ENCODE assay signal across 23 mouse cellular contexts in the genomic region with DNA sequence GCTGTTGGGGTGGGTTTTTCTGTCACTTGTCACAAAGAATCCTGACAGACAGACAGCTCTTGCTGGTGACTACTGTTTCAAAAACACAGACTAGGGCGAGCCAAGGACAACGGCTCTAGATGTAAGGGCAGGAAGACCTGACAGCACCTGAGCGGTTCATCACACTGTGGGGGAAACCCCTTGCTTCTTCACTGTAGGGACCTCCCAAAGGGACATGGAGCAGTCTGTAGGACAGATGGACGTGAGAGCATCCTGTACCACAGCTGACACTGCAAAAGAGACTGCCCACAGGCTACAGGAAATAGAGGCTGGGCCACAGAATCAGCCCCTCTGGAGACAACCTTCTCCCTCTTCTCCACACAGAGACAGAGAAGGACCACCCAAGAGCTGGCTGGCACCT. TPM values are rescaled to one million over a fixed set of nuclear protein-coding genes. Genes with fewer than 3 reads are reported as not detected.
DNase-seq lines count a peak whose midpoint lies in the region; ATAC-seq lines count a peak whose summit lies in the region.
"Had no signal": no experiment of that assay in that cellular context is flagged by ENCODE, and none has a peak within 500 bp of the region (broad histone marks: within the 10 kb centered on the region; RNA-seq: fewer than 3 reads in every experiment).

No protein-coding gene starts in this region.

- H3K36me3 ChIP-seq in hindbrain, embryonic 10.5 days = peaks cover 31% of the 10 kb centered on the region
- no peaks in the 10 kb centered on the region for H3K36me3 ChIP-seq in hindbrain, embryonic 11.5 days (ENCODE audit: control insufficient read depth, insufficient read depth, low read length)
- H3K36me3 ChIP-seq in hindbrain, embryonic 13.5 days = no peaks in the 10 kb centered on the region
- peaks cover 11% of the 10 kb centered on the region; the same call in 1 of the 2 replicates for H3K36me3 ChIP-seq in limb, embryonic 12.5 days
- H3K36me3 ChIP-seq: lung, embryonic 15.5 days had no signal

- H3K4me1 ChIP-seq in hindbrain, embryonic 10.5 days (replicated peaks) = peaks cover 45% of the 10 kb centered on the region
- peaks cover 15% of the 10 kb centered on the region for H3K4me1 ChIP-seq in hindbrain, embryonic 11.5 days (replicated peaks; ENCODE audit: control insufficient read depth, insufficient read depth, low read length)
- H3K4me1 ChIP-seq in hindbrain, embryonic 13.5 days (replicated peaks) = peaks cover 34% of the 10 kb centered on the region
- H3K4me1 ChIP-seq in limb, embryonic 12.5 days (replicated peaks) = peaks cover 23% of the 10 kb centered on the region
- H3K4me1 ChIP-seq: intestine, embryonic 15.5 days; lung, embryonic 15.5 days had no signal

- H3K9me3 ChIP-seq in hindbrain, embryonic 10.5 days = peaks cover 10% of the 10 kb centered on the region; the same call in 1 of the 2 replicates
- no peaks in the 10 kb centered on the region for H3K9me3 ChIP-seq in hindbrain, embryonic 11.5 days (ENCODE audit: control insufficient read depth, low read length)
- H3K9me3 ChIP-seq in hindbrain, embryonic 13.5 days = no peaks in the 10 kb centered on the region
- H3K9me3 ChIP-seq in limb, embryonic 12.5 days = peaks cover 7% of the 10 kb centered on the region; the same call in 1 of the 2 replicates
- H3K9me3 ChIP-seq: intestine, embryonic 15.5 days; lung, embryonic 15.5 days had no signal

- WGBS in hindbrain, embryonic 10.5 days = 80% methylated on average over 4 of the region's 4 CpGs
- WGBS in hindbrain, embryonic 11.5 days = 77% methylated on average over 4 of the region's 4 CpGs
- WGBS in hindbrain, embryonic 13.5 days = 83% methylated on average over 4 of the region's 4 CpGs
- 85% methylated on average over 4 of the region's 4 CpGs for WGBS in limb, embryonic 12.5 days

- peak overlapping the region; percentile 78; the same call in 1 of the 2 replicates for H3K27ac ChIP-seq in hindbrain, embryonic 10.5 days
- no peak overlapping the region for H3K27ac ChIP-seq in hindbrain, embryonic 11.5 days (ENCODE audit: low read depth, low read length)
- peak overlapping the region; percentile 83; the same call in 1 of the 2 replicates for H3K27ac ChIP-seq in hindbrain, embryonic 13.5 days
- peak overlapping the region; percentile 82 for H3K27ac ChIP-seq in limb, embryonic 12.5 days
- H3K27ac ChIP-seq: intestine, embryonic 15.5 days; lung, embryonic 15.5 days had no signal

- no peaks in the 10 kb centered on the region for H3K27me3 ChIP-seq in hindbrain, embryonic 10.5 days (ENCODE audit: insufficient read depth, poor library complexity, severe bottlenecking)
- H3K27me3 ChIP-seq in hindbrain, embryonic 11.5 days (ENCODE audit: control insufficient read depth, insufficient read depth, low read length) = no peaks in the 10 kb centered on the region
- no peaks in the 10 kb centered on the region for H3K27me3 ChIP-seq in hindbrain, embryonic 13.5 days
- H3K27me3 ChIP-seq in limb, embryonic 12.5 days = no peaks in the 10 kb centered on the region
- H3K27me3 ChIP-seq: embryonic facial prominence, embryonic 13.5 days; intestine, embryonic 15.5 days; lung, embryonic 15.5 days; Patski had no signal

- no peak for DNase-seq in hindbrain, embryonic 10.5 days (ENCODE audit: low spot score)
- no peak for DNase-seq in hindbrain, embryonic 11.5 days (ENCODE audit: low spot score)
- peak; percentile 45 for DNase-seq in CD4-positive helper T cell, adult 2 months (ENCODE audit: low read depth, low spot score)
- no peak for DNase-seq in embryo, embryonic 10.5 days (ENCODE audit: low spot score)
- no peak for DNase-seq in cerebellum, postnatal 10 days
- no peak for DNase-seq in lung, postnatal 4 days
- DNase-seq: adrenal gland, postnatal 14 days; cerebellum, adult 9-11 months; heart, postnatal 10 days; kidney, adult 9 months; kidney, postnatal 36 days; layer of hippocampus, adult 9-11 months; right cerebral cortex, postnatal 14 days; spleen, adult 18-20 months; thymus, postnatal 4 days had no signal

- ATAC-seq in hindbrain, embryonic 11.5 days (ENCODE audit: low FRiP score) = no peak
- no peak for ATAC-seq in hindbrain, embryonic 13.5 days (ENCODE audit: low FRiP score)
- no peak for ATAC-seq in limb, embryonic 12.5 days (ENCODE audit: insufficient number of reproducible peaks, insufficient read depth, low FRiP score, low TSS enrichment, low read depth)
- ATAC-seq: intestine, embryonic 15.5 days; Patski had no signal

- no peak overlapping the region for H3K4me3 ChIP-seq in hindbrain, embryonic 10.5 days
- no peak overlapping the region for H3K4me3 ChIP-seq in hindbrain, embryonic 11.5 days (ENCODE audit: low read depth, low read length)
- H3K4me3 ChIP-seq in hindbrain, embryonic 13.5 days = no peak overlapping the region
- H3K4me3 ChIP-seq in limb, embryonic 12.5 days (replicated peaks) = no peak overlapping the region
- H3K4me3 ChIP-seq: embryonic facial prominence, embryonic 13.5 days; intestine, embryonic 15.5 days; lung, embryonic 15.5 days had no signal

- H3K9ac ChIP-seq in hindbrain, embryonic 11.5 days (ENCODE audit: low read depth, low read length) = no peak overlapping the region
- no peak overlapping the region for H3K9ac ChIP-seq in hindbrain, embryonic 13.5 days
- no peak overlapping the region for H3K9ac ChIP-seq in limb, embryonic 12.5 days (replicated peaks)
- H3K9ac ChIP-seq: embryonic facial prominence, embryonic 13.5 days; intestine, embryonic 15.5 days; lung, embryonic 15.5 days had no signal

- no peak overlapping the region for H3K4me2 ChIP-seq in hindbrain, embryonic 11.5 days (replicated peaks; ENCODE audit: low read depth, low read length)
- no peak overlapping the region for H3K4me2 ChIP-seq in hindbrain, embryonic 13.5 days
- H3K4me2 ChIP-seq in limb, embryonic 12.5 days = no peak overlapping the region
- H3K4me2 ChIP-seq: embryonic facial prominence, embryonic 13.5 days; heart, embryonic 11.5 days; intestine, embryonic 15.5 days; lung, embryonic 15.5 days; midbrain, embryonic 11.5 days had no signal

RNA-seq across cellular contexts. Expression of gene Prex1, which starts 20.2 kb away (rescaled TPM):
- polyA plus RNA-seq in hindbrain, embryonic 10.5 days (2016; fragmentation: Nextera tagmentation; extraction: Ambion mirVana) = 36.8 and 44.1 TPM in 2 replicates
- polyA plus RNA-seq in hindbrain, embryonic 11.5 days (2014; fragmentation: Nextera tagmentation; extraction: Ambion mirVana) = 20.9 and 21.7 TPM in 2 replicates
- 24.7 and 29.7 TPM in 2 replicates for polyA plus RNA-seq in hindbrain, embryonic 13.5 days (2015; fragmentation: Nextera tagmentation; extraction: Ambion mirVana)
- polyA plus RNA-seq in limb, embryonic 12.5 days (2016; fragmentation: Nextera tagmentation; extraction: Ambion mirVana) = 26.5 and 29.5 TPM in 2 replicates
